Mouse (Mus musculus): ENCODE data around the gene Wars. TPM values are rescaled to one million over a fixed set of nuclear protein-coding genes. Genes with fewer than 3 reads are reported as not detected.

The Wars gene
- polyA plus RNA-seq, 2 experiments, result 19.4 to 27.8 TPM

DNA sequence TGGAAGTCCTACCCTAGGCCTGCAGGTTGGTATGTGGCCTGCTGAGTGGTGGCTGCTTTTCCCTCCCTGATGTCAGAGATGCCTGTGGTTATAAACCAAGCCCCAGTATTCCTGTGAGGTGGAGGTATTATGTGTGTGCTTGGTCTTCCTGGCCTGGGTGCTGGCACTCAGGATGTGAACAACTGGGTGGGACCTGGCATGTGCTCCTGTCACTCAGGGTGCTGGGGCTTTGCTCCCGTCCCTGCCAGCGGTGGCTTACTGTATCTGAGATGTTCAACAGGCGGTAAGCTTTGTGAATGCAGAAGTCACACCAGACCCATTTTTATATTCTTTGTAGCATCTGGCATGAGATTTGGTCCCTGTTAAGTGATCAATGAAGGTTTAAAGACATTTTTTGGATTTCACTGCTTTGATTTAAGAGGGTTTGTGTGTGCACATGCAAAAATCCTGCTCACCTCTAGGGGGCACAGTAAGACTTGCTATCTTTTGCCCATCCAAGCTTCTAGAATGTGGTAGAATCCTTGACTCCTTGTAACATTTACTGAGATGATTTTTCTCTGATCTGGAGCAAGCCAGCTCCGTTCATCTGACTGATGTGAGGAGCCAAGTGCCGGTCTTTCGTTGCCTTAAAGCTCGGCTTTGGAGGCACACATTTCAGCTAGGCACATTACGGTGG, 9.8 kb upstream of the Wars start:
- Histone ChIP-seq H3K4me1 (replicated peaks; ENCODE audit: control insufficient read depth in 2 of 2, insufficient read depth in 2 of 2, low read length in 1 of 2) (no peaks in the 10 kb centered on the region; a peak in 1 of 4 replicates), H3K9ac (replicated peaks) (no peak overlapping the region), H3K27me3 (ENCODE audit: control insufficient read depth, insufficient read depth, low read length) (no peaks in the 10 kb centered on the region), H3K4me2 (ENCODE audit: low read depth) (no peak overlapping the region), H3K4me3 (ENCODE audit: insufficient read depth in 1 of 2, low read depth in 2 of 2, low read length in 2 of 2) (no peak overlapping the region), H3K36me3 (replicated peaks; ENCODE audit: control insufficient read depth, insufficient read depth, low read depth) (no peaks in the 10 kb centered on the region), H3K9me3 (ENCODE audit: control insufficient read depth, low read length) (no peaks in the 10 kb centered on the region), H3K27ac (no peak overlapping the region)
- TF ChIP-seq EP300 (IDR thresholded peaks at IDR 0.05; ENCODE audit: low read depth), result no peak
- TF ChIP-seq CTCF (IDR thresholded peaks at IDR 0.05; ENCODE audit: low read depth), result peak; percentile 56
- 84% methylated on average over 8 of the region's 8 CpGs for WGBS (ENCODE audit: insufficient replicate concordance)
- ATAC-seq (ENCODE audit: insufficient read depth) (no peak), DNase-seq (ENCODE audit: low read depth in 3 of 3, low spot score in 3 of 3) (no peak)

DNA sequence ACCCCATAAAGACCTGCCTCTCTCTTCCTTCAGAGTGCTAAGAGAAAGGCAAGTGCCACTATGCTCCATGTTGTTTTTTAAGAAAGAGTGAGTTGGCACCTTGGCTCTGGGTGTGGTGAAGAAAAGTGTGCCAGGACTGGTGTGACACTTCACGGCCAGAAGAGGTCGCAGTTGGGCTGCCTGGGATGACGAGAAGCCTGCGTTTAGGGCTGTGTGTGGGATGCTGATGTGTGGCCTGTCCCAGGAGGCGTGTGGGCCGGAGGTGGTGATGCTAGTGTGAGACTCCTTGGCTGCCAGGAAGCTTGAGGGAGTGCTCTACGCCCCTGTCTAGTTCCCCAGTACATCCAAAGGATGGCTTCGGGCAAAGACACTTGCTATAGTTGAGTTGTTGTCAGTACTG, 9.0 kb upstream of the Wars start:
- no peak overlapping the region for H3K9ac ChIP-seq (replicated peaks)
- no peak overlapping the region for H3K4me3 ChIP-seq (ENCODE audit: insufficient read depth in 1 of 2, low read depth in 2 of 2, low read length in 2 of 2)
- H3K9me3 ChIP-seq (ENCODE audit: control insufficient read depth, low read length), result no peaks in the 10 kb centered on the region
- WGBS (ENCODE audit: insufficient replicate concordance), result 24% methylated on average over 8 of the region's 8 CpGs
- H3K4me1 ChIP-seq (replicated peaks; ENCODE audit: control insufficient read depth in 2 of 2, insufficient read depth in 2 of 2, low read length in 1 of 2), result no peaks in the 10 kb centered on the region; a peak in 1 of 4 replicates
- peak in 1 of 3 experiments; percentile 30 for DNase-seq (ENCODE audit: low read depth in 3 of 3, low spot score in 3 of 3)
- no peak overlapping the region for H3K27ac ChIP-seq
- H3K27me3 ChIP-seq (ENCODE audit: control insufficient read depth, insufficient read depth, low read length), result no peaks in the 10 kb centered on the region
- TF ChIP-seq CTCF (IDR thresholded peaks at IDR 0.05; ENCODE audit: low read depth) (peak; percentile 92), EP300 (IDR thresholded peaks at IDR 0.05; ENCODE audit: low read depth) (no peak)
- H3K36me3 ChIP-seq (replicated peaks; ENCODE audit: control insufficient read depth, insufficient read depth, low read depth), result no peaks in the 10 kb centered on the region
- no peak overlapping the region for H3K4me2 ChIP-seq (ENCODE audit: low read depth)
- ATAC-seq (ENCODE audit: insufficient read depth), result peak; percentile 57; the same call in 1 of the 2 replicates

DNA sequence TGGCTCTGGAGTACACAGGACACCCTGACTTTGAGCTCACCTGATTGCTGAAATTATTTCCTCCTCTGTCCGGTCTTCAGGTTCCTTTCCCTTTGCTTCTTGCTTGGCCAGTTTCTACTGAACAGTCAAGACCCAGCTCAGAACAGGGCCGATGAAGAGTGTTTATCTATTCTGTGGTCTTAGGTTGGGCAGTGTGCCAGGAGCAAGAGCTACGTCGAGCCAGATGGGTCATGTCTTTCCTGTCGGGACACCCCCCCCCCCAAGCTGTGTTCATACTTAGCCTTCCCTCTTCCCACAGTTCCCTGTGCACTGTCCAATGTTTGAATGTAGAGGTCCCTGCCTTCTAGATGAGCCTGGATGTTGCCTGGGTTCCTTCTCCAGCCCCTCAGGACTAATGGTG, 7.4 kb upstream of the Wars start:
- Histone ChIP-seq H3K9me3 (ENCODE audit: control insufficient read depth, low read length) (no peaks in the 10 kb centered on the region), H3K4me1 (replicated peaks; ENCODE audit: control insufficient read depth in 2 of 2, insufficient read depth in 2 of 2, low read length in 1 of 2) (no peaks in the 10 kb centered on the region; a peak in 1 of 4 replicates), H3K27me3 (ENCODE audit: control insufficient read depth, insufficient read depth, low read length) (no peaks in the 10 kb centered on the region), H3K36me3 (replicated peaks; ENCODE audit: control insufficient read depth, insufficient read depth, low read depth) (no peaks in the 10 kb centered on the region), H3K27ac (no peak overlapping the region), H3K4me2 (ENCODE audit: low read depth) (no peak overlapping the region), H3K9ac (replicated peaks) (no peak overlapping the region), H3K4me3 (ENCODE audit: insufficient read depth in 1 of 2, low read depth in 2 of 2, low read length in 2 of 2) (no peak overlapping the region)
- no peak for DNase-seq (ENCODE audit: low read depth in 3 of 3, low spot score in 3 of 3)
- ATAC-seq (ENCODE audit: insufficient read depth), result no peak
- no peak for TF ChIP-seq EP300 (IDR thresholded peaks at IDR 0.05; ENCODE audit: low read depth)
- WGBS (ENCODE audit: insufficient replicate concordance), result 41% methylated on average over 5 of the region's 5 CpGs

DNA sequence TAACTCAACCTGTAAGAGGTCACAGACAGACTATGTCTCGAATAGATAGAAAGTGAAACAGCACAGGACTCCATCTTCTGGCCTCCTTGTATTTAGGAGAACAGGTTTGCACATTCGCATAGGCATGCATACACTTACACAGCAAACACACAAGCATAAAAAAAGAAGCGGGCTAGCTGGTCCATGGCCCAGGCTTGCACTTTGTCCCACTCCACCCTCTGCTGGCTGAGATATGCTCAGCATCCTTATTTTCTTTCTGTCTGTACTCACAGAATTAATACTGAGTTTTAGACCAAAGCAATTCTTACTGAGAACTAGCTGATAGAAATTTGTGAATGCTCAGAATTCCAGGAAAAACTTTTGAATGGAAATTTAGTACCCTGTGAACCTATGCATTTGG, 2.0 kb upstream of the Wars start:
- no peak for TF ChIP-seq EP300 (IDR thresholded peaks at IDR 0.05; ENCODE audit: low read depth)
- TF ChIP-seq CTCF (IDR thresholded peaks at IDR 0.05; ENCODE audit: low read depth), result peak; percentile 52
- no peak overlapping the region for H3K27ac ChIP-seq

DNA sequence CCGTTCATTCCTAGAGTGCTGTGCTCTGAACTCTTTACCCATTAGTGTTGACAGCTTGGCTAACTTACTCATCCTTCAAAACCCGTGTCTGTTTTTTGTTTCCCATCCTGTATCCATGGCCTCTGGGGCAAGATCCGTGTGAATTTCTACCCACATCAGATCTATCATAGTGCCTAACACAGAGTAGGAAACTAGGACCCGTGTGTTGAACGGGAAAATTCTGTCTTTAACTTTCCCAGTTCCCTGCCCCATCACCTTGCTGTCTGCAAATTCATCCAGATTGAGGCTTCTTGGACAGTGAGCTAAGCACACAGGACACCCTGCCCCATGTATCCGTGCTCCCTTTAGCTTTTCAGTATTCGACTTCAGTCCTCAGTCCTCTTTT, 450 bp upstream of the Wars start:
- Histone ChIP-seq H3K4me1 (replicated peaks; ENCODE audit: control insufficient read depth in 2 of 2, insufficient read depth in 2 of 2, low read length in 1 of 2) (peaks cover 8 to 10% of the 10 kb centered on the region in 2 experiments), H3K9me3 (ENCODE audit: control insufficient read depth, low read length) (no peaks in the 10 kb centered on the region), H3K4me2 (ENCODE audit: low read depth) (peak overlapping the region; percentile 94), H3K36me3 (replicated peaks; ENCODE audit: control insufficient read depth, insufficient read depth, low read depth) (no peaks in the 10 kb centered on the region), H3K9ac (replicated peaks) (peak overlapping the region; percentile 85), H3K27me3 (ENCODE audit: control insufficient read depth, insufficient read depth, low read length) (no peaks in the 10 kb centered on the region), H3K4me3 (ENCODE audit: insufficient read depth in 1 of 2, low read depth in 2 of 2, low read length in 2 of 2) (peak overlapping the region; percentile 63 to 86), H3K27ac (peak overlapping the region; percentile 12; the same call in 1 of the 2 replicates)
- TF ChIP-seq EP300 (IDR thresholded peaks at IDR 0.05; ENCODE audit: low read depth), result no peak
- TF ChIP-seq CTCF (IDR thresholded peaks at IDR 0.05; ENCODE audit: low read depth), result no peak
- DNase-seq (ENCODE audit: low read depth in 3 of 3, low spot score in 3 of 3) (no peak), ATAC-seq (ENCODE audit: insufficient read depth) (peak; percentile 3; the same call in 1 of the 2 replicates)
- WGBS (ENCODE audit: insufficient replicate concordance), result 1% methylated on average over 7 of the region's 7 CpGs

More for the DNA sequence above, 2.0 kb upstream of the Wars start:
- DNase-seq (ENCODE audit: low read depth in 3 of 3, low spot score in 3 of 3) (no peak), ATAC-seq (ENCODE audit: insufficient read depth) (no peak)
- Histone ChIP-seq H3K36me3 (replicated peaks; ENCODE audit: control insufficient read depth, insufficient read depth, low read depth) (no peaks in the 10 kb centered on the region), H3K27me3 (ENCODE audit: control insufficient read depth, insufficient read depth, low read length) (no peaks in the 10 kb centered on the region), H3K9ac (replicated peaks) (no peak overlapping the region), H3K4me2 (ENCODE audit: low read depth) (no peak overlapping the region), H3K9me3 (ENCODE audit: control insufficient read depth, low read length) (no peaks in the 10 kb centered on the region), H3K4me1 (replicated peaks; ENCODE audit: control insufficient read depth in 2 of 2, insufficient read depth in 2 of 2, low read length in 1 of 2) (peaks cover 8 to 10% of the 10 kb centered on the region in 2 experiments), H3K4me3 (ENCODE audit: insufficient read depth in 1 of 2, low read depth in 2 of 2, low read length in 2 of 2) (no peak overlapping the region)
- WGBS (ENCODE audit: insufficient replicate concordance), result 52% methylated on average over 3 of the region's 3 CpGs

All from liver, embryonic 14.5 days (tissue).